Mouse (Mus musculus) myocyte (in vitro differentiated cells): ENCODE data around the gene Clec4e.
"Not testable (repeated sequence)": the region's sequence is repeated elsewhere in the genome, so short reads cannot be mapped to it uniquely, and the experiment has no call there.

ENCODE experiments used
- MAX ChIP-seq: IDR thresholded peaks from one replicate; pipeline ENCODE4 v1.6.1; 2011; ENCODE audit warnings: low read depth, mild to moderate bottlenecking, control low read depth
- POLR2A ChIP-seq: IDR thresholded peaks from one replicate; pipeline ENCODE4 v1.6.1; 2011; ENCODE audit warnings: low read depth, mild to moderate bottlenecking, control low read depth, moderate library complexity; ENCODE audit not compliant: insufficient read length
- POLR2AphosphoS2 ChIP-seq: IDR thresholded peaks from one replicate; pipeline ENCODE4 v1.6.1; 2011; ENCODE audit warnings: low read depth, control low read depth; ENCODE audit not compliant: insufficient read length
- TCF12 ChIP-seq: IDR thresholded peaks from one replicate; pipeline ENCODE4 v1.6.1; 2011; ENCODE audit warnings: mild to moderate bottlenecking, control low read depth; ENCODE audit not compliant: poor library complexity, insufficient read depth, severe bottlenecking

DNA sequence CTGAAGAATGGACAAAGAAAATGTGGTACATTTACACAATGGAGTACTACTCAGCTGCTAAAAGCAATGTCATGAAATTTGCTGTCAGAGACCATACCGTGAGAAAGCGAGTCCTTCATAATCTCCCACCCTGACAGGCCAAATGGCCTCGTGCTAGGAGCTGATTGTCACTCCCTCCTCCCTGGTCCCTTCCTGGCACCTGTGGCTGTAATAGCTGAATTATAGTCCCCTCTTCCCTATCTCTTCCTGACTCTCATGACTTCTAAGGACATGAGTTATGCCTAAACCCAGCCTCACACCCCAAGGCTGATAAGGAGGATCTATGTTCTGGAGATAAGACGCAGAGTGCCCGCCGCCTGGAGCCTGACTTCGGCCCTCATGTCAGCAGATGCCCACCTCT, 16.6 kb upstream of the Clec4e start:
- TF ChIP-seq TCF12, POLR2A, MAX, POLR2AphosphoS2: not testable (repeated sequence)
